Mouse (Mus musculus) CH12.LX (cell line): ENCODE measurements around the gene Pop5. TPM values are rescaled to one million over a fixed set of nuclear protein-coding genes. Genes with fewer than 3 reads are reported as not detected.

Experiments
- DNase-seq: peaks from one replicate; pipeline ENCODE4 v3.0.0-alpha.2; 2013; ENCODE audit errors: extremely low read depth
- H3K27ac ChIP-seq: 2 replicates; pipeline ENCODE4 v1.5.1; 2012; ENCODE audit warnings: low read depth, mild to moderate bottlenecking, control low read depth, moderate library complexity; ENCODE audit not compliant: insufficient read depth
- H3K27me3 ChIP-seq: replicated peaks from 2 replicates; pipeline ENCODE3; 2012; ENCODE audit warnings: inconsistent platforms
- H3K36me3 ChIP-seq, 2 experiments: replicated peaks in 1 of 2; 2 replicates each; pipeline versions ENCODE3 to v1.6.1; 2012; ENCODE audit warnings: inconsistent platforms in 1 of 2, low read length in 1 of 2, mild to moderate bottlenecking in 1 of 2, mixed read lengths in 1 of 2, moderate library complexity in 1 of 2; ENCODE audit not compliant: control insufficient read depth in 1 of 2, insufficient read depth in 1 of 2
- H3K4me1 ChIP-seq, 2 experiments: 2 replicates each; pipeline ENCODE4 v1.6.1; 2012; ENCODE audit warnings: inconsistent platforms in 1 of 2, moderate library complexity in 1 of 2; ENCODE audit not compliant: insufficient read depth in 2 of 2, control insufficient read depth in 1 of 2
- H3K4me2 ChIP-seq: 2 replicates; pipeline ENCODE4 v1.6.1; 2012; ENCODE audit warnings: low read depth, mild to moderate bottlenecking, control low read depth; ENCODE audit not compliant: poor library complexity, insufficient read depth, severe bottlenecking
- H3K4me3 ChIP-seq, 3 experiments: fragments of 150-350 bp in 1 of 3; sonication (generic) in 1 of 3; replicated peaks in 1 of 3; 2 replicates each; pipeline versions ENCODE3 to v1.5.1; 2011 to 2012; ENCODE audit warnings: low read depth in 2 of 3, low read length in 2 of 3, mild to moderate bottlenecking in 2 of 3, moderate library complexity in 2 of 3, control low read depth in 1 of 3, improper control_type of control experiment in 1 of 3, inconsistent platforms in 1 of 3, mixed read lengths in 1 of 3; ENCODE audit not compliant: poor library complexity in 1 of 3
- H3K79me2 ChIP-seq: replicated peaks from 2 replicates; pipeline ENCODE4 v1.6.1; 2012; ENCODE audit warnings: mild to moderate bottlenecking, moderate library complexity; ENCODE audit not compliant: control insufficient read depth, poor library complexity, insufficient read depth, severe bottlenecking; ENCODE audit errors: extremely low read depth
- H3K9ac ChIP-seq: 2 replicates; pipeline ENCODE4 v1.6.1; 2012; ENCODE audit warnings: low read depth, mild to moderate bottlenecking, control low read depth, moderate library complexity; ENCODE audit not compliant: insufficient read depth
- H3K9me3 ChIP-seq: replicated peaks from 2 replicates; pipeline ENCODE3; 2012; ENCODE audit warnings: low read length, inconsistent platforms, mixed read lengths
- BHLHE40 ChIP-seq: IDR thresholded peaks from 2 replicates; pipeline ENCODE4 v1.6.1; 2011; ENCODE audit warnings: mild to moderate bottlenecking, low read depth, low read length, improper control_type of control experiment
- CTCF ChIP-seq, 2 experiments: IDR thresholded peaks in 1 of 2; conservative IDR thresholded peaks in 1 of 2; 2 replicates each; pipeline ENCODE4 v1.5.1; 2011 to 2012; ENCODE audit warnings: low read depth in 2 of 2, low read length in 2 of 2, improper control_type of control experiment in 1 of 2, inconsistent platforms in 1 of 2, mild to moderate bottlenecking in 1 of 2, moderate library complexity in 1 of 2
- EP300 ChIP-seq: IDR thresholded peaks from 2 replicates; pipeline ENCODE4 v1.6.1; 2011; ENCODE audit warnings: low read length, improper control_type of control experiment
- HCFC1 ChIP-seq: IDR thresholded peaks from 2 replicates; pipeline ENCODE4 v1.6.1; 2012; ENCODE audit warnings: low read depth, mild to moderate bottlenecking, inconsistent platforms, low read length, improper control_type of control experiment
- IRF4 ChIP-seq: IDR thresholded peaks from 2 replicates; pipeline ENCODE4 v1.6.1; 2014; ENCODE audit warnings: low read depth, mild to moderate bottlenecking, inconsistent platforms, low read length, improper control_type of control experiment
- JUN ChIP-seq: IDR thresholded peaks from 2 replicates; pipeline ENCODE4 v1.6.1; 2011; ENCODE audit warnings: low read depth, mild to moderate bottlenecking, low read length, improper control_type of control experiment, moderate library complexity; ENCODE audit not compliant: insufficient read depth
- KAT2A ChIP-seq: IDR thresholded peaks from 2 replicates; pipeline ENCODE4 v1.6.1; 2012; ENCODE audit warnings: low read length, improper control_type of control experiment, inconsistent platforms; ENCODE audit not compliant: insufficient replicate concordance
- MAX ChIP-seq: IDR thresholded peaks from 2 replicates; pipeline ENCODE4 v1.6.1; 2011; ENCODE audit warnings: low read length, improper control_type of control experiment
- MAZ ChIP-seq: IDR thresholded peaks from 2 replicates; pipeline ENCODE4 v1.6.1; 2012; ENCODE audit warnings: low read depth, mild to moderate bottlenecking, inconsistent platforms, low read length, improper control_type of control experiment, moderate library complexity
- MYC ChIP-seq: IDR thresholded peaks from 2 replicates; pipeline ENCODE4 v1.6.1; 2011; ENCODE audit warnings: low read depth, mild to moderate bottlenecking, improper control_type of control experiment, low read length
- RAD21 ChIP-seq: IDR thresholded peaks from 2 replicates; pipeline ENCODE4 v1.6.1; 2011; ENCODE audit warnings: low read depth, mild to moderate bottlenecking, low read length, improper control_type of control experiment, moderate library complexity
- SIN3A ChIP-seq: IDR thresholded peaks from 2 replicates; pipeline ENCODE4 v1.6.1; 2012; ENCODE audit warnings: low read length, improper control_type of control experiment, inconsistent platforms
- SMC3 ChIP-seq: IDR thresholded peaks from 2 replicates; pipeline ENCODE4 v1.6.1; 2011; ENCODE audit warnings: low read depth, low read length, improper control_type of control experiment
- TBP ChIP-seq: conservative IDR thresholded peaks from 2 replicates; pipeline ENCODE4 v1.6.1; 2011; ENCODE audit warnings: low read depth, low read length, improper control_type of control experiment
- TCF12 ChIP-seq: IDR thresholded peaks from 2 replicates; pipeline ENCODE4 v1.6.1; 2014; ENCODE audit warnings: low read depth, mild to moderate bottlenecking, inconsistent platforms, low read length, improper control_type of control experiment
- UBTF ChIP-seq: IDR thresholded peaks from 2 replicates; pipeline ENCODE4 v1.6.1; 2012; ENCODE audit warnings: low read depth, mild to moderate bottlenecking, inconsistent platforms, low read length, improper control_type of control experiment, moderate library complexity
- ZC3H11A ChIP-seq: IDR thresholded peaks from 2 replicates; pipeline ENCODE4 v1.6.1; 2012; ENCODE audit warnings: low read depth, mild to moderate bottlenecking, inconsistent platforms, low read length, improper control_type of control experiment
- dilution Hi-C: fragments of 300-500 bp; cut with MboI; formaldehyde crosslinking; loops from 2 replicates; pipeline ENCODE4 v1.14.3; 2020; ENCODE audit warnings: low sequenced_read_pairs; ENCODE audit not compliant: extremely low pct_unique_long_range_greater_than_20kb, extremely low pct_ligation_motif_present
- in situ Hi-C: fragments of 300-500 bp; cut with MboI; formaldehyde crosslinking; loops from 3 replicates; pipeline ENCODE4 v1.14.3; 2019; ENCODE audit warnings: low sequenced_read_pairs, low pct_ligation_motif_present, low pct_unique_long_range_greater_than_20kb, mixed read lengths
- polyA plus RNA-seq: library from polyadenylated mRNA; unstranded; fragments of >175 nt; gene quantifications from 2 replicates; pipeline ENCODE4 v1.2.1, GENCODE M21; 2012; ENCODE audit warnings: low read depth; ENCODE audit not compliant: insufficient read length
- total RNA-seq, 2 experiments: library from RNA; depleted of rRNA; stranded (reverse); fragments of 300-350 nt in 1 of 2; fragments of >200 nt in 1 of 2; gene quantifications; 2 replicates each; pipeline ENCODE4 v1.2.3; 2012 to 2014

The Pop5 gene
- total and polyA plus RNA-seq, 3 experiments: 127 to 236 (median 156) TPM

GRCm38 (mm10) chr5:115210380-115210779 lies 25.3 kb upstream of the Pop5 start:
- DNase-seq: peak; percentile 34
- H3K27me3 ChIP-seq: peaks cover 2% of the 10 kb centered on the region
- no peak overlapping the region for H3K4me3 ChIP-seq
- H3K9me3 ChIP-seq: no peaks in the 10 kb centered on the region
- H3K27ac ChIP-seq: no peak overlapping the region
- H3K4me2 ChIP-seq: no peak overlapping the region
- H3K79me2 ChIP-seq: no peaks in the 10 kb centered on the region
- in situ Hi-C loops: no loop called here
- dilution Hi-C loops: no loop called here
- TF ChIP-seq BHLHE40 (no peak), CTCF (conservative IDR thresholded peaks at IDR 0.05 in 1 of 2, IDR thresholded peaks at IDR 0.05 in 1 of 2; ENCODE audit: low read depth in 2 of 2, low read length in 2 of 2) (peak in 1 of 2 experiments; percentile 71; a peak in 2 of 4 replicates), SMC3 (peak; percentile 48), RAD21 (peak; percentile 56), ZC3H11A (no peak)
- no peaks in the 10 kb centered on the region for H3K36me3 ChIP-seq
- no peak overlapping the region for H3K9ac ChIP-seq
- H3K4me1 ChIP-seq: peaks cover 2 to 3% of the 10 kb centered on the region in 2 experiments; a peak in 1 of 4 replicates

GRCm38 (mm10) chr5:115212451-115212850 lies 23.2 kb upstream of the Pop5 start:
- Histone ChIP-seq H3K79me2 (no peaks in the 10 kb centered on the region), H3K9me3 (no peaks in the 10 kb centered on the region), H3K9ac (no peak overlapping the region), H3K27ac (no peak overlapping the region), H3K4me1 (0 out of 4 replicates have a peak, but pooled peaks cover 0 to 2% of the 10 kb centered on the region in 2 experiments), H3K27me3 (peaks cover 3% of the 10 kb centered on the region), H3K4me2 (no peak overlapping the region), H3K4me3 (no peak overlapping the region), H3K36me3 (no peaks in the 10 kb centered on the region)
- dilution Hi-C loops (no loop called here), in situ Hi-C loops (no loop called here)
- no peak for DNase-seq
- no peak for TF ChIP-seq MYC
- no peak for TF ChIP-seq EP300
- no peak for TF ChIP-seq TBP
- no peak for TF ChIP-seq KAT2A
- no peak for TF ChIP-seq MAZ
- no peak for TF ChIP-seq BHLHE40
- TF ChIP-seq HCFC1: no peak
- no peak for TF ChIP-seq MAX

DNA sequence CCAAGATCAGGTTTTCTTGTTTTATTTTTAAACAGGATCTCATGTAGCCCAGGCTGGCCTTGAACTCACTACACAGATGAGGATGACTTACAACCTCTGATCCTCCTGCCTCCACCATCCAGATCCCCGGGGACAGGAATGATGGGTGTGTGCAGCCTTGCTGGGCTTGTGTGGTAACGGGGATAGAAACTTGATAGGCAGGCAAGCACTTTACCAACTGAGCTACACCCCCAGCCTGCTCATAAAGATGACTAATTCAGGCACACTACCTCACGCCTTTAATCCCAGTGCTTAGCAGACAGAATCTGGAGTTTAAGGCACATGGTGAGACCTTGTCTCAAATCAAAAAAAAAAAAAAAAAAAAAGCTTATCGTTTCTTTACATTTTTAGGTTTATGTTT lies 22.8 kb upstream of the Pop5 start:
- peaks cover 3% of the 10 kb centered on the region for H3K27me3 ChIP-seq
- no peaks in the 10 kb centered on the region for H3K79me2 ChIP-seq
- dilution Hi-C loops (no loop called here), in situ Hi-C loops (no loop called here)
- no peaks in the 10 kb centered on the region for H3K9me3 ChIP-seq
- no peak overlapping the region for H3K9ac ChIP-seq
- 0 out of 4 replicates have a peak, but pooled peaks cover 0 to 2% of the 10 kb centered on the region in 2 experiments for H3K4me1 ChIP-seq
- H3K27ac ChIP-seq: no peak overlapping the region
- H3K4me2 ChIP-seq: no peak overlapping the region
- no peaks in the 10 kb centered on the region for H3K36me3 ChIP-seq
- H3K4me3 ChIP-seq: no peak overlapping the region
- DNase-seq: no peak
- no peak for TF ChIP-seq SIN3A
- no peak for TF ChIP-seq KAT2A
- TF ChIP-seq BHLHE40: no peak
- no peak for TF ChIP-seq JUN
- no peak for TF ChIP-seq SMC3
- no peak for TF ChIP-seq MAZ
- no peak for TF ChIP-seq TCF12
- TF ChIP-seq UBTF: no peak
- no peak for TF ChIP-seq IRF4
- no peak for TF ChIP-seq TBP
